Mouse (Mus musculus): Measurements from ENCODE around the gene Mtmr10. TPM values are rescaled to one million over a fixed set of nuclear protein-coding genes. Genes with fewer than 3 reads are reported as not detected.

Mtmr10 gene
- polyA plus RNA-seq, 1 experiment from 2014 or later: 13.6 TPM

GRCm38 (mm10) chr7:64249715-64250114 is 37.7 kb upstream of the Mtmr10 start:
- Histone ChIP-seq H3K4me1 (ENCODE audit: control insufficient read depth, insufficient read depth, low read length) (no peaks in the 10 kb centered on the region), H3K9me3 (replicated peaks; ENCODE audit: control insufficient read depth, low read length) (no peaks in the 10 kb centered on the region), H3K27me3 (ENCODE audit: control insufficient read depth, insufficient read depth, low read length) (no peaks in the 10 kb centered on the region), H3K27ac (ENCODE audit: low read length) (no peak overlapping the region), H3K36me3 (ENCODE audit: control insufficient read depth, insufficient read depth, low read length) (no peaks in the 10 kb centered on the region), H3K4me2 (ENCODE audit: low read depth, low read length) (no peak overlapping the region), H3K9ac (ENCODE audit: low read length) (no peak overlapping the region), H3K4me3 (replicated peaks; ENCODE audit: low read length) (no peak overlapping the region)
- 32% methylated on average over 4 of the region's 4 CpGs for WGBS
- ATAC-seq (ENCODE audit: insufficient read depth, low FRiP score): no peak

- H3K27me3 ChIP-seq (ENCODE audit: control insufficient read depth, insufficient read depth, low read length): no peaks in the 10 kb centered on the region
- no peak overlapping the region for H3K9ac ChIP-seq (ENCODE audit: low read length)
- no peak overlapping the region for H3K27ac ChIP-seq (ENCODE audit: low read length)
- H3K9me3 ChIP-seq (replicated peaks; ENCODE audit: control insufficient read depth, low read length): no peaks in the 10 kb centered on the region
- H3K4me3 ChIP-seq (replicated peaks; ENCODE audit: low read length): no peak overlapping the region
- H3K4me2 ChIP-seq (ENCODE audit: low read depth, low read length): no peak overlapping the region
- WGBS: 79% methylated on average over 7 of the region's 7 CpGs
- ATAC-seq (ENCODE audit: insufficient read depth, low FRiP score): no peak
- H3K4me1 ChIP-seq (ENCODE audit: control insufficient read depth, insufficient read depth, low read length): no peaks in the 10 kb centered on the region
- no peaks in the 10 kb centered on the region for H3K36me3 ChIP-seq (ENCODE audit: control insufficient read depth, insufficient read depth, low read length)
Measured at GRCm38 (mm10) chr7:64250417-64250816, 37.0 kb upstream of the Mtmr10 start.

- ATAC-seq (ENCODE audit: insufficient read depth, low FRiP score): no peak
Measured at GRCm38 (mm10) chr7:64253736-64254135, 33.7 kb upstream of the Mtmr10 start.

GRCm38 (mm10) chr7:64265502-64266279 is 21.8 kb upstream of the Mtmr10 start:
- Histone ChIP-seq H3K36me3 (ENCODE audit: control insufficient read depth, insufficient read depth, low read length) (no peaks in the 10 kb centered on the region), H3K4me3 (replicated peaks; ENCODE audit: low read length) (no peak overlapping the region), H3K9ac (ENCODE audit: low read length) (no peak overlapping the region), H3K4me1 (ENCODE audit: control insufficient read depth, insufficient read depth, low read length) (no peaks in the 10 kb centered on the region), H3K27ac (ENCODE audit: low read length) (peak overlapping the region; percentile 72), H3K9me3 (replicated peaks; ENCODE audit: control insufficient read depth, low read length) (no peaks in the 10 kb centered on the region), H3K27me3 (ENCODE audit: control insufficient read depth, insufficient read depth, low read length) (no peaks in the 10 kb centered on the region; the same call in 1 of the 2 replicates), H3K4me2 (ENCODE audit: low read depth, low read length) (no peak overlapping the region)
- WGBS: 77% methylated on average over 13 of the region's 13 CpGs
- ATAC-seq (ENCODE audit: insufficient read depth, low FRiP score): no peak

More at GRCm38 (mm10) chr7:64253736-64254135, 33.7 kb upstream of the Mtmr10 start:
- 86% methylated on average over 3 of the region's 3 CpGs for WGBS
- Histone ChIP-seq H3K4me3 (replicated peaks; ENCODE audit: low read length) (no peak overlapping the region), H3K4me1 (ENCODE audit: control insufficient read depth, insufficient read depth, low read length) (no peaks in the 10 kb centered on the region), H3K9me3 (replicated peaks; ENCODE audit: control insufficient read depth, low read length) (no peaks in the 10 kb centered on the region), H3K36me3 (ENCODE audit: control insufficient read depth, insufficient read depth, low read length) (no peaks in the 10 kb centered on the region), H3K27ac (ENCODE audit: low read length) (no peak overlapping the region), H3K27me3 (ENCODE audit: control insufficient read depth, insufficient read depth, low read length) (no peaks in the 10 kb centered on the region), H3K9ac (ENCODE audit: low read length) (no peak overlapping the region), H3K4me2 (ENCODE audit: low read depth, low read length) (no peak overlapping the region)

- no peaks in the 10 kb centered on the region for H3K9me3 ChIP-seq (replicated peaks; ENCODE audit: control insufficient read depth, low read length)
- H3K4me3 ChIP-seq (replicated peaks; ENCODE audit: low read length): no peak overlapping the region
- no peaks in the 10 kb centered on the region for H3K4me1 ChIP-seq (ENCODE audit: control insufficient read depth, insufficient read depth, low read length)
- peak; percentile 83; the same call in 1 of the 2 replicates for ATAC-seq (ENCODE audit: insufficient read depth, low FRiP score)
- WGBS: 66% methylated on average over 4 of the region's 4 CpGs
- no peak overlapping the region for H3K9ac ChIP-seq (ENCODE audit: low read length)
- no peak overlapping the region for H3K27ac ChIP-seq (ENCODE audit: low read length)
- no peak overlapping the region for H3K4me2 ChIP-seq (ENCODE audit: low read depth, low read length)
- no peaks in the 10 kb centered on the region; the same call in 1 of the 2 replicates for H3K27me3 ChIP-seq (ENCODE audit: control insufficient read depth, insufficient read depth, low read length)
- H3K36me3 ChIP-seq (ENCODE audit: control insufficient read depth, insufficient read depth, low read length): no peaks in the 10 kb centered on the region
Measured at GRCm38 (mm10) chr7:64266587-64266986, 20.9 kb upstream of the Mtmr10 start.

GRCm38 (mm10) chr7:64271926-64272325 is 15.5 kb upstream of the Mtmr10 start:
- H3K36me3 ChIP-seq (ENCODE audit: control insufficient read depth, insufficient read depth, low read length): no peaks in the 10 kb centered on the region
- no peaks in the 10 kb centered on the region; the same call in 1 of the 2 replicates for H3K27me3 ChIP-seq (ENCODE audit: control insufficient read depth, insufficient read depth, low read length)
- 50% methylated on average over 4 of the region's 4 CpGs for WGBS
- H3K4me3 ChIP-seq (replicated peaks; ENCODE audit: low read length): no peak overlapping the region
- no peak for ATAC-seq (ENCODE audit: insufficient read depth, low FRiP score)
- H3K4me2 ChIP-seq (ENCODE audit: low read depth, low read length): no peak overlapping the region
- no peaks in the 10 kb centered on the region for H3K9me3 ChIP-seq (replicated peaks; ENCODE audit: control insufficient read depth, low read length)
- H3K9ac ChIP-seq (ENCODE audit: low read length): no peak overlapping the region
- H3K27ac ChIP-seq (ENCODE audit: low read length): no peak overlapping the region
- no peaks in the 10 kb centered on the region for H3K4me1 ChIP-seq (ENCODE audit: control insufficient read depth, insufficient read depth, low read length)

- ATAC-seq (ENCODE audit: insufficient read depth, low FRiP score): no peak
- no peaks in the 10 kb centered on the region for H3K9me3 ChIP-seq (replicated peaks; ENCODE audit: control insufficient read depth, low read length)
- no peak overlapping the region for H3K27ac ChIP-seq (ENCODE audit: low read length)
- WGBS: 81% methylated on average over 4 of the region's 4 CpGs
- H3K9ac ChIP-seq (ENCODE audit: low read length): no peak overlapping the region
- H3K4me3 ChIP-seq (replicated peaks; ENCODE audit: low read length): no peak overlapping the region
- no peaks in the 10 kb centered on the region for H3K27me3 ChIP-seq (ENCODE audit: control insufficient read depth, insufficient read depth, low read length)
- no peak overlapping the region for H3K4me2 ChIP-seq (ENCODE audit: low read depth, low read length)
- no peaks in the 10 kb centered on the region for H3K36me3 ChIP-seq (ENCODE audit: control insufficient read depth, insufficient read depth, low read length)
- H3K4me1 ChIP-seq (ENCODE audit: control insufficient read depth, insufficient read depth, low read length): no peaks in the 10 kb centered on the region
Measured at GRCm38 (mm10) chr7:64275518-64275917, 11.9 kb upstream of the Mtmr10 start.

GRCm38 (mm10) chr7:64276921-64277320 is 10.5 kb upstream of the Mtmr10 start:
- Histone ChIP-seq H3K4me1 (ENCODE audit: control insufficient read depth, insufficient read depth, low read length) (no peaks in the 10 kb centered on the region), H3K27ac (ENCODE audit: low read length) (no peak overlapping the region), H3K36me3 (ENCODE audit: control insufficient read depth, insufficient read depth, low read length) (no peaks in the 10 kb centered on the region), H3K27me3 (ENCODE audit: control insufficient read depth, insufficient read depth, low read length) (no peaks in the 10 kb centered on the region), H3K9ac (ENCODE audit: low read length) (no peak overlapping the region), H3K4me3 (replicated peaks; ENCODE audit: low read length) (no peak overlapping the region), H3K4me2 (ENCODE audit: low read depth, low read length) (no peak overlapping the region), H3K9me3 (replicated peaks; ENCODE audit: control insufficient read depth, low read length) (no peaks in the 10 kb centered on the region)
- 36% methylated on average over 6 of the region's 6 CpGs for WGBS
- ATAC-seq (ENCODE audit: insufficient read depth, low FRiP score): no peak

GRCm38 (mm10) chr7:64278526-64278925 is 8.9 kb upstream of the Mtmr10 start:
- Histone ChIP-seq H3K4me1 (ENCODE audit: control insufficient read depth, insufficient read depth, low read length) (no peaks in the 10 kb centered on the region), H3K4me3 (replicated peaks; ENCODE audit: low read length) (no peak overlapping the region), H3K36me3 (ENCODE audit: control insufficient read depth, insufficient read depth, low read length) (no peaks in the 10 kb centered on the region), H3K9me3 (replicated peaks; ENCODE audit: control insufficient read depth, low read length) (no peaks in the 10 kb centered on the region), H3K27ac (ENCODE audit: low read length) (no peak overlapping the region), H3K4me2 (ENCODE audit: low read depth, low read length) (no peak overlapping the region), H3K9ac (ENCODE audit: low read length) (no peak overlapping the region), H3K27me3 (ENCODE audit: control insufficient read depth, insufficient read depth, low read length) (no peaks in the 10 kb centered on the region)
- ATAC-seq (ENCODE audit: insufficient read depth, low FRiP score): no peak
- 86% methylated on average over 1 of the region's 1 CpGs for WGBS

All from stomach, embryonic 16.5 days (tissue).